Mouse (Mus musculus) bone marrow macrophage, adult 2 months (primary cell): ENCODE measurements around the gene Ssty1.
"Not testable (repeated sequence)": the region's sequence is repeated elsewhere in the genome, so short reads cannot be mapped to it uniquely, and the experiment has no call there.

Experiments
- CTCF ChIP-seq: IDR thresholded peaks from 2 replicates; pipeline ENCODE4 v1.5.1; 2012; ENCODE audit warnings: low read depth, mild to moderate bottlenecking, low read length, moderate library complexity
- POLR2A ChIP-seq: IDR thresholded peaks from 2 replicates; pipeline ENCODE4 v1.6.1; 2012; ENCODE audit warnings: mild to moderate bottlenecking, low read depth, low read length, borderline replicate concordance

- not testable (repeated sequence) for TF ChIP-seq CTCF, POLR2A
Measured at GRCm38 (mm10) chrY:18061712-18062111, 27.2 kb upstream of the Ssty1 start, which contains the start of gene Gm21764.
